Comparison of ENCODE assay signal across 9 mouse cellular contexts in genomic region chr7:130260060-130260459, GRCm38 (mm10).
DNase-seq lines count a peak whose midpoint lies in the region; ATAC-seq lines count a peak whose summit lies in the region.
"Had no signal": no experiment of that assay in that cellular context is flagged by ENCODE, and none has a peak within 500 bp of the region (broad histone marks: within the 10 kb centered on the region; RNA-seq: fewer than 3 reads in every experiment).

No protein-coding gene starts in this region.

- H3K27ac ChIP-seq in forebrain, embryonic 10.5 days, result no peak overlapping the region
- peak overlapping the region; percentile 32; the same call in 1 of the 2 replicates for H3K27ac ChIP-seq in intestine, embryonic 15.5 days
- no peak overlapping the region for H3K27ac ChIP-seq in neural tube, embryonic 15.5 days (replicated peaks)

- peak overlapping the region; percentile 89 for H3K4me2 ChIP-seq in intestine, embryonic 15.5 days (replicated peaks)
- peak overlapping the region; percentile 97 for H3K4me2 ChIP-seq in neural tube, embryonic 15.5 days

- WGBS in forebrain, embryonic 10.5 days, result 28% methylated on average over 5 of the region's 5 CpGs
- WGBS in intestine, embryonic 15.5 days, result 19% methylated on average over 5 of the region's 5 CpGs
- WGBS in neural tube, embryonic 15.5 days, result 10% methylated on average over 5 of the region's 5 CpGs

- no peaks in the 10 kb centered on the region for H3K9me3 ChIP-seq in forebrain, embryonic 10.5 days
- H3K9me3 ChIP-seq in intestine, embryonic 15.5 days, result no peaks in the 10 kb centered on the region
- H3K9me3 ChIP-seq in neural tube, embryonic 15.5 days (replicated peaks), result no peaks in the 10 kb centered on the region

- DNase-seq in layer of hippocampus, postnatal 14 days (ENCODE audit: low spot score in 2 of 2), result peak; percentile 23 to 33
- no peak for DNase-seq in layer of hippocampus, adult 11-12 months (ENCODE audit: low spot score)
- no peak for DNase-seq in forebrain, embryonic 10.5 days (ENCODE audit: extremely low spot score, low spot score)
- no peak for DNase-seq in ovary, adult 18-20 months (ENCODE audit: low spot score)
- no peak for DNase-seq in left cerebral cortex, adult 11 months (ENCODE audit: low spot score)
- DNase-seq: adrenal gland, postnatal 25 days had no signal

- peaks cover 99% of the 10 kb centered on the region for H3K27me3 ChIP-seq in forebrain, embryonic 10.5 days (ENCODE audit: poor library complexity, severe bottlenecking)
- no peaks in the 10 kb centered on the region for H3K27me3 ChIP-seq in intestine, embryonic 15.5 days (replicated peaks)
- H3K27me3 ChIP-seq in neural tube, embryonic 15.5 days (replicated peaks), result no peaks in the 10 kb centered on the region

- H3K4me3 ChIP-seq in forebrain, embryonic 10.5 days, result peak overlapping the region; percentile 1; the same call in 1 of the 2 replicates
- no peak overlapping the region for H3K4me3 ChIP-seq in intestine, embryonic 15.5 days (replicated peaks)
- 0 out of 2 replicates have a peak overlapping the region, but pooled peaks have one; percentile 10 for H3K4me3 ChIP-seq in neural tube, embryonic 15.5 days (replicated peaks)

- no peak overlapping the region for H3K9ac ChIP-seq in intestine, embryonic 15.5 days
- no peak overlapping the region for H3K9ac ChIP-seq in neural tube, embryonic 15.5 days (replicated peaks)

- peaks cover 85% of the 10 kb centered on the region for H3K4me1 ChIP-seq in forebrain, embryonic 10.5 days
- H3K4me1 ChIP-seq in intestine, embryonic 15.5 days (replicated peaks), result peaks cover 48% of the 10 kb centered on the region
- peaks cover 74% of the 10 kb centered on the region for H3K4me1 ChIP-seq in neural tube, embryonic 15.5 days

- ATAC-seq in intestine, embryonic 15.5 days, result no peak
- no peak for ATAC-seq in neural tube, embryonic 15.5 days (ENCODE audit: low FRiP score)
- no peak for ATAC-seq in megakaryocyte progenitor cell, adult 5-6 weeks (replicated peaks; ENCODE audit: poor library complexity)

- peaks cover 34% of the 10 kb centered on the region for H3K36me3 ChIP-seq in forebrain, embryonic 10.5 days (replicated peaks)
- H3K36me3 ChIP-seq in intestine, embryonic 15.5 days, result no peaks in the 10 kb centered on the region
- no peaks in the 10 kb centered on the region for H3K36me3 ChIP-seq in neural tube, embryonic 15.5 days

Comparison
In these comparisons a context has a peak if more than half of its experiments do, and no peak if none do; other contexts are left out.
1. DNase-seq: peak in layer of hippocampus, postnatal 14 days (2 of 2); none in layer of hippocampus, adult 11-12 months (single experiment), forebrain, embryonic 10.5 days (single experiment), ovary, adult 18-20 months (single experiment) and left cerebral cortex, adult 11 months (single experiment).